Mouse (Mus musculus): ENCODE measurements around the gene Fam187b.

The Fam187b gene

DNA sequence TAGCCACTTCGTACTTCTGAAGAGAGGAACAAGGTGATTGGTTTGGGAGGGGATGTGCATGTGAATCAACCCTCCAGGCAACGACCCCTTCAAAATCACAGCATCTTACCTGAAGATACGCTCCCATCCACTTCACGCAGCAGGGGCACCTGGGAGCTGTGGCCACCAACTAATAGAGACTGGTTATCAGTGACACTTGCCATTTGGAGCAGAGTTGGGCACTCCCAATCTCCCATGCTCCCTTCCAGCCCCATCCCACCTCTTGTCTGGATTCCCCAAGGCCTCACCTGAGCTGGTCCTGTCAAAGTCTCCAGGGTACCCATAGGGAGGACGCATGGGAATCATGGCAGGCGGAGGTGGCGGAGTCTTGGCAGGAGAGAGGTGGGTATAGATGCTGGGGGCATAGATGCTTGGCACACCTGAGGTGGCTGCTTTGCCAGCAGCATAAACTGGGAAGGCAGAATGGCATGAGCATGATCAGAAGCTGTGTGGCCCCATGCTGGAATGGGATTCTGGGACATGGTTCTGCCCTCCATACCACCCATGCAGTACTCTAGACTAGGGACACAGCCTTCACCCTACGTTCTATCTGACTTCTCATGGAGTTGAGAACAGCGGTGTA lies 14.6 kb upstream of the Fam187b start:
- no peak for DNase-seq

DNA sequence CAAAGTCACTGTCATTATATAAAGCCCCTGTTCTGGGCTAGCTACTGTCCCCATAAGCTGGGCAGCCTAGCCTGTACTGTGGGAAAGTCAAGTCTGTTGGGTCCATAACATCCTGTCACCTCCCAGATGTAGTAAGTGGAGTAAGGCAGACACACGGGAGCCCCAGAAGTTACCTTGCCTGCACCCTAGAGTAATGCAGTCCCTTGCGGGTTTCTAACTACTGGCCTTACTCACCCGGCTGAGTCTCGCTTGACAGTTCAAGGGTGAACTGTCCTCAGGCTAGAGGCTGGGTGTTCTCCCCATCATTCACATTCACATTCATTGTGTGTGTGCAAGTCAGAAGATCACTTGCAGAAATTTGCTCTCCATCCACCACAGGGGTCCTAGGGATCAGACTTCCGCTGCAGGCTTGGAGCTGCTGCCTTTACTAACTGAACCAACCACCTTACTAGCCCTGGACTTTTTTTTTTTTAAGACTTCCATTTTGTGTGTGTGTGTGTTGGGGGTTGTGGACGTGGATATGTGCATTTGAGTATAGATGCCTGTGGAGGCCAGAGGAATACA lies 13.7 kb upstream of the Fam187b start:
- DNase-seq, result no peak

DNA sequence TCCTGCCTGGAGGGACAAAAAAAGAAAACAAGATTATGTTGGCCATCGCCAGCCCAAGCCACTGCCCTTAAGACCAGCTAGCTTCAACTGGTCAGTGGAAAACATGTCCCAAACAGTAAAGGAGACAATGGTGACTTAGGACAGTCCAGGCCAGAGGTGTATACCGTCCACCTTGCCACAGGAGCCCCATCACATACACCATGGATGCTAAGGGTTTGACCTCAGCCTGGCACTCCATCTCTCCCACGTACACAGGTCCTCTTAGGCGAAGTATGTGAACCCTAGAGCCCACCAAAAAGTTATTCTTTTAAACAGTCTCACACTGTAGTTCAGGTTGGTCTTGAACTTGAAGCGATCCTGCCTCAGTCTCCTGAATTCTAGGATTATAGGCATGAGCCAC lies 10.7 kb upstream of the Fam187b start:
- no peak for DNase-seq

DNA sequence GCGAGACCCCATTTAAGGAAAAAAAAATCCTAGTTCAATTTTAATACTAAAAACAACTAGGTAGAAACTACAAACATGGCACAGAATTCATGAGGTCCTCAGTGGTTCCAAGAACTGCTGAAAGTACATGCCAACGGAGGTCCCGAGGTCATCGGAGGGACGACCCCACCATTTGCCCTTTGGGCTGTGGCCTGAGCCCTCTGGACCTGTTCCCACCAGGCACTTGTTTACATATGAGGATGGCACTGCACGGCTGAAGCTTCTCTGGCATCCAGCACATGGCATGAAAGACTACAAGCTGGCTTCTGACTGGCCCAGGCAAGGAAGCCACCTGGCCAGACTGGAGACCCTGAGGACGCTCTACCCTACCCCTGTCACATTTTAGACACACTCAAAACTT lies 9.2 kb upstream of the Fam187b start:
- no peak for DNase-seq

DNA sequence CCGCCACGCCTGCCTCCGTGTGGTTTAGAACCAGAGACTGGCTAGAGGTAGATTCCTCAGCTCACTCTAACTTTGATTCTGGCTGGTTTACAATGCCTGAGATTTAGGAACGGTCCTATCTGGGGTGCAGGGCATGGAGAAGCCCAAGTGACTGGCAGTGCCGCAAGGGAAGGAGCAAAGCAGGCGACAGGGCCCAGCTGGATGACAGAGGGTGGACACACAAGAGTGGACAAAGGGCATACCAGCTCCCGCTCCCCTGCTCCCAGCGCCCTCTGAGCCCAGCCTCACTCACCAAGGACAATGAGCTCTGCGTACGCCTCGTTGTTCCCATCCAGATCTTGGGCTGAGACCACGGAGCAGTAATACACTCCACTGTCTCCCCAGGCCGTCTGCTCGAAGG lies 7.9 kb upstream of the Fam187b start:
- no peak for DNase-seq

DNA sequence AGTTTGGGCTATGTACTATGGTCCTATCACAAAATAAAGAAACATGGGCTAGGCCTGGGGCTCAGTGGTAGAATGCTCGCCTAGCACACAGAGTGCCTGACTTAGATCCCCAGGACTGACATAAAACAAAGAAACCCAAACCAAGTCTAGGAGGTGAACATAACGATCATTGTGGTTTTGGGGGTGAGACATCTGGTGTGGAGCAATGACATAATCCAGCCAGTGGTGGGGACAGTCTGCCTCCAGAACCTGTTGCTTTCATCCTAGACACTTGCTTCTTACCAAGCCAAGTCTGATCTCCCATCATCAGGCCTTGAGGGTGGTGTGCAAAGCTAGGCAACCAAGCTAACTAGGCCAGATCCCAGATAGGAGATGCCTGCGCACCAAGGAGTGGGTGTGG lies 6.9 kb upstream of the Fam187b start:
- DNase-seq, result no peak

DNA sequence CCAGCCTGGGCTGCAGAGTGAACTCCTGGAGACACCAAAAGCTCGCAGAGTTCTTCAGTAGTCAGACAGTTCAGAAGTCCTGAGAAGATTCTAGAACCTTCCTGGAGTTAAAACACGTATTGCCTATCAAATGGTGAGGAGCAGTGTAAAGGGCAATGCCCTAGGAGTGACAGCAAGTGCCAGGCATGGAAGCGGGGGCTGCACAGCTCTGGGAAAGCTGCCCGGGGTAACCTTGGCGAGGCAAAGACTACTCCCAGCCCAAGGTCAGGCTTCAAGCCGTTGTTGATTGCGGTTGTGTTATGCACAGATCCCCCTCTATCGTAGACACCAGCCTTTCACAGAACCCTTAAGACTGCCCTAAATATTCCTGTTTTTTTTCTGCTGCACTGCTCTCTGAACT lies 5.0 kb upstream of the Fam187b start:
- DNase-seq, result no peak

DNA sequence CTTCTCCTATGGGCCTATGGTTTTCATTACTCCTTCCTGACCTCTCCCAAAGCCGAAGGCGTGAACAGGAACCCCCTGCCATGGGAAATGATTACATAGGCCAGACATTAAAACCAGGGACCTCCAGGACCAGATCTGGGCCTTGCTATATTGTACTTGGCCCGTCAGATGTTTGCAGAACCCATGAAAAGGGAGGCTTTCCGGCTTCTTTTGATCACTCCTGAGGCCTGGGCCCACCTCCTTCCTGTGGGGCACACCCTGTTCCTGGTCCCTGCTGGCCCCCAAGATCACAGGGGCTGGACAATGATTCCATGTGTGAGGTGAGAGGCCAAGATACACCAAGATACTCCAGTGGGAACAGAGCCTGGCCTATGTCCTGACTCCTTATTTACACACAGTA lies 4.4 kb upstream of the Fam187b start:
- DNase-seq, result no peak

DNA sequence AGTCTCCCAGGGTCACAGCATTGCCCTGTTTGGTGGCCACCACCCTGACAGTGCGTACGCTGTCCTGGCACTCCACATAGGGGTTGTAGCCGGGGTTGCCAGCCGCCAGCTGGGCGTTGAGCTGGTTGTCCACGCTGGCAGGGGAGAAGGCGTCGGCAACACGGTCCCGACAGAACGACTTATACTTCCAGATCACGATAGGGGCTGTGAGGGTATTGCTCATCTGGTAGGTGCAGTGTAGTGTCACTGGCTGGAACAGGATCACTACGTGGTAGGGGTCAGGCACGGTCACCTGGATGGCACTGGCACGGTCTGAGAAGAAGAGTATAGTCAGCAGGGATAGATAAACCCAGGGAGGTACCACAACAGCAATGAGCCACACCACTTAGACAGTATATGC lies 1.7 kb upstream of the Fam187b start:
- no peak for DNase-seq

DNA sequence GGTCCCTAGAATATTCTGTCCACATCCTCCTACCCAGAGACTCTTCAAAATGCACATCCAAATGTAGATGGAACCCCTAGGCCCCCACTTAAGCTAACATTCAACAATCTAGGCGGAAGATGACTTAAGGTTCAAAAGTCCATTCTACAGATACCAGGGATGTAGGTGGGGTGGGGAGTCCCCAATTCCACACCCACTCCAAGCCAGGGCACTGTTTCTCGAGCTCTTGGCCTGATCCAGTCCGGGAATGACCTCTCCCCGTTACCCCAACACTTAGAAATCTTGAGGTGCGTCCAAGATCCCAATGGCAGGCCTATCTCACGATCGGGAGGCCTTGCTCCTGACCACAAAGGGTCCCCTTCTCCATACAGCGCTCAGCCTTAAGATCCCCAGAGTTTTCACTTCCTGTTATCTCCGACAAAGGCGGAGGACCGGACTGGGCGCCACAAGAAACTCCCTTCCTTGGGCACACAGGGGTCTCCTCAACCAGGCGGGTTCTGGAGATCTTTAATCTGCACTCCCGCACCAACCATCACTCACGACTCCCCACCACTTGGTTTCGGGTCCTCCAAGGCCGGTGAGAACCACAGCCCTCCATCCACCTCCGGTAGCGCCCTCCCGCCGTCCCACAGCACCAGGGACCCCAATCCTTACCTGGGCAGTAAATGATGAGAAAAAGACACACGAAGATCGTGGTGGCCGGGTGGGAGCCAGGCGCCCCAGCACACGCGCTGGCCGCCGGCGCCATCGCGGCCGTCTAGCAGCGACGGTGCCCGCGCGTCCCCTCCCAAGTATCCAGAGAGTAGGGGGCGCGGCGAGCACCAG lies 952 bp upstream of the Fam187b start:
- DNase-seq, result no peak

DNA sequence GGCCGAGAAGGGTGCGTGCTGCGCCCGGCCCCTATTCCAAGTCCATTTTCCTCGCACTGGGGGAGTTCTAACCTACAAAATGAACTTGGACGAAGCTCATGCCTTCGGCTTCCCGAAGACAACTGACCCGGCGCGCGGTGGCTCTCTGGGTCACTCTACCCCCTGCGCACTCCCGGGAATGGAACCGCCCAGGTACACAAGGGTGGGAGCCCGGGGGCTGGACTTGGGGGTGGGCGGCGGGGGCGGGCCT lies 414 bp upstream of the Fam187b start, which contains the start of gene Lsr:
Gene Lsr, minus strand, starts transcription at position 214 of the 250 bp plus-strand sequence.
- no peak for DNase-seq

DNA sequence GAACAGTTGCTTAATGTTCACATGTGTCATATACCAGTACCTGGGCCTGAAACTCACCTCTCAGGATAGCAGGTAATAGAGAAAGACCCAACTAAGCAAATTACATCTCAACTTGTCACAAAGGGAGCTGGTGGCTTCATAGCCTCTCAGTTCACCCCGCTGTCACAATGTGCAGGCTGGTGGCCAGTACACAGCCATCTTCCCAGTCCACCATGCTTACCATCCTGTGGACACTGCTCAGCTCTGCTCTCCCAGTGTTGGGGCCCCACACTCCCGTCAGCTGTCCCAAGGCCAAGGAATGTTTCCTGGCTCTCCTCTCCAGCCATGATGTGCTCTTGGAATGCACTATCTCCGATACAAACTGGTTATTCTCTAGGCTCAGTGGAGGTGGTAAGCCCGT lies 8.1 kb downstream of the Fam187b start:
- no peak for DNase-seq

DNA sequence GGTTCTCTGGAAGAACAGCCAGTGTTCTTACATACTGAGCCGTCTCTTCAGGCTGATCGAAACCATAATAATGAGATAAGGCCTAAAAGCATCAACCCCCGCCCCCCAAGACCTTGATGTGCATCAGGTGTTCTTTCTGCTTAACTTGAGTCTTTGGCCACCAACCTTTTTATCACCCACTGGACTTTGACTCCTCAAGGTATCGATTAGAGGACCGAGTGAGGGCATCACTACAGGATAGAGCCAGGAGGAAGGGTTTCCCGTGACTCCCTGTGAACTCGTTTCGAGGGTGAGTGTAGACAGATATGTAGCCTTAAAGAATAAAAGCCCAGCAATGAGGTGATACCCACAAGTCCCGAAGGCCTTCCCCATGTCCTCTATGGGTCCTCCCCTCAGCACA lies 11.8 kb downstream of the Fam187b start:
- no peak for DNase-seq

DNA sequence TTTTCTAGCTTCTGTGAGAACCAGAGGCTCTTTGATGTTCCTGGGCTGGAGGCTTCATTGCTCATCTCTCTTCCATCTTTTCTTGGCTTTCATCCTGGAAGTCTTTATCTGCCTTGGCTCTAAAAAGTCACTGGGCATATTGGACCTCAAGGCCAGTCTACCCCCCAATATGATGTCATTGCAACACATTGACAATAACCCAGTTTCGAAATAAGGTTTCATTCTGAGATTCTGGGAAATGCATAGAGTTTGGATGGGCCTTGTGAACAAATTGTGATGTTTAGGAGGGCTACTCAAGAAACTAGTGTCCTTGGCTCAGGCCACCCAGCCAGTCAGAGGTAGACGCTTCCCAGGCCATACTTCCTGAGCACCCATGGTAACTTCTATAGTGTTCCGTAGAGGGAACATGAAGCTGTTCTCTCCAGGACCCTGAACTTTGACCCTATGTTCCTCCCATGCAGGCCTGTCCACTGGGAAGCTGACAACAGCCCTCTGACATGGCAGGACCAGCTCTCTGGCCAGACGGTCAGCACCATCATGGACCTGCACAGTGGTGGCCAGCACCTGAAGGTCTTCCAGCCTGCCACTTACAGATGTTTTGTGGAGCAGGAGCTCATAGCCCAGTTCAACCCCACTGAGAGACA lies 15.1 kb downstream of the Fam187b start:
- no peak for DNase-seq

DNA sequence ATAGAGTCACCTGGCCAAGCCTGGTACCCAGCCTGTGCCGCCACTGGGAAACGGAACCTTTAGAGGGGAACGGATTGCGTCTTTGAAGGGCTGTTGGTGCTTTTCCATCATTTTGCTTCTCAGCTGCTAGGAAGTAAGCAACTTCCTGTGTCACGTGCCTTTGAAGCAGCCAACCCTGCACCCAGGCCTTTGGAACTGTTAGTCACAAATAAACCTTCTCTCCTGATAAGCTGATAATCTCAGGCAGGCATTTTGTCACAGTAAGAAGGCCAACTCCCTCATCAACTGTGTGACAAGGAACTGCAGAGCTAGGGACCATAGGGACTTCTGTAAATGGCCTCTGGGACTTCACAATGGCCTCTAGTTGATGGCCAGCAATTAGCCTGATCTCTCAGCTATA lies 18.6 kb downstream of the Fam187b start:
- no peak for DNase-seq

DNA sequence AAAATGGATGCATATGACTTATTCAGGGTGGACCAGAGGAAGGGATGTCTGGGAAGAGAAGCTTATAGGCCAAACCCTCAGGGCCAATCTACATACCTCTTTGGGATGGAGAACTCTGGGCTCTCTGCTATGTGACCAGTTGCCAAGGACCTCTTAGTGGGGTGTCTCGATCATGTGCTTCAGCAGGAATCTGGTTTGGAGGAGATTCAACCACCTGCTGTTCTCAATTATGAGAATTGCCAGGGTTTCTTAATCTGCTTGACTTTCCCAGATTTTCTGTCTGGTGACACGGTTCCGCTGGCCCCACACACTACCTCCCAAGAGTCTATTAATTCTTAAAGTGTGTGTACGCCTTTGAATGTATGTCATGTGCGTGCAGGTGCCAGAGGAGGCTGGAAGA lies 20.4 kb downstream of the Fam187b start:
- DNase-seq, result no peak

DNA sequence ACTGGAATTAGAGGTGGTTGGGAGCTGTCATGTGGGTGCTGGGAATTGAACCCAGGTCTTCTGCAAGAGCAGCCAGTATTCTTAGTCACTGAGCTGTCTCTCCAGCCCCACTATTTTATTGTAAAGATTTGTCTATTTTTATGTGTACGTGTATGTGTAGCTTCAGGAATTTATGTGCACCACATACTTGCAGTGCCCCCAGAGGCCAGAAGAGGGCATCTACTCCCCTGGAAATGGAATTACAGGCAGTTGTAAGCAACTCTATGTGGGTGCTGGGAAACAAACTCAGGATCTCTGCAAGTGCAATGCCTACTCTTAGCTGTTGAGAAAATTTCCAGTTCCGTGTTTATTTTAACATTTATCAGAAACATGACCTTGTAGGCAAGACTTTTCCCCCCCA lies 22.9 kb downstream of the Fam187b start:
- DNase-seq, result no peak

DNA sequence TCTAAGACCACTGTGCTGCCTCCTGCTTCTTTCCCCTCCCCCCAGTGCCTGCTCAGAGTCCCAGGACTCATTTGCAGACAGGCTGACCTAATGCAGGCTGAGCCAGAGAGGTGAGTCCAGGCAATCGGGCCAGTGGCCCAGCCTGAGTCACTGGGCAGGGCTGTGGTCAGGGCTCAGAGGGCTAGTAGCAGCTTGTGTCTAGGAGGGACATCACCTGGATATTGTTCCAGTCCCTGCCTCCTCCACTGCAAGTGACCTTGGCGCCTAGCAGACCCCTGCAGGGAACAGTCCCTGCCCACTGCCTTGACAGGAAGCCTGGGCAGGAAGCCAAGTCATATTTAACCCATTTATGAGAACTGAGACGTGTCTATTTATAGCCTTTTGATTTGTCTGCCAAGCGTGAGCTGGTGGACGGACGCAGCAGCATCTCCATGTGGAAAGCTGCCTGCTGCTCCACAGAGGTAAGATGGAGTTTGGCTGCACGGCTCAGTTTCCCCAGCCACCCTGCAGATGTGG lies 27.0 kb downstream of the Fam187b start:
- DNase-seq, result peak; percentile 10

DNA sequence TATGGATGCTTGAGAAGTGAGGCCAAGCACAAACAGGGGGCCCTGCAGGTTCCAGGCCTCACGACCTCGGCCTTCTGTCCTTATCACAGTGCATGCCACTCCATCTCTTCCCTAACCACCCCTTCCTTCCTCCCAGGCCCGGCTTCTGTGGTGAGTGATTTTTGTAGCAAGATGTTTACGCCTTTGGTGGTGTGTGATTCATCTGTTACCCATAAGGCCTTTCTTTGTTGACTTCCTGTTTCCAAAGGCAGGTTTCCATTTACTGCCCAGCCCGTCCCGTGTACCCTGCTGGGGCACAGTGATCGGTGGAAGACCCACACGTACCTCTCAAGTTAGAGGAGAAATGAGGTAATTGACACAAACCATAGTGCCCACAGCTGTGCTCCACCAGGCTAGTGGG lies 29.1 kb downstream of the Fam187b start:
- DNase-seq, result no peak

DNA sequence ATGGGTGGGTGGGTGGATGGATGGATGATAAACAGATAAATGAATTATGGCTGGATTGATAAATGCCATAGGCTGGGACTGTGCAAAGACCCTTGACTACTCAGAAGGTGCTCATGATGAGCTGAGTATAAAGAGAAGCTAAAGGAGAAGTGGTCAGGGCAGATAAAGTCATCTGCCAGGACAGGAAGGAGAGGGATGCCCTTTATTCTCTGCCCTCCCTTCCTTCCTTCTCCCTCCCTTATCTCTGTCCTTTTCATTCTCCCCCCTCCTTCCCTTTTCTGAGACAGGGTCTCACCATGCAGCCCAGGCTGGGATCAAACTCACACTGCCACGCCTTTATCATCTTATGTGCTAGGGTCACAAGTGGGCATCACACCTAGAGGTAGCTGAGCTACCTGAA lies 34.2 kb downstream of the Fam187b start:
- DNase-seq, result no peak

DNA sequence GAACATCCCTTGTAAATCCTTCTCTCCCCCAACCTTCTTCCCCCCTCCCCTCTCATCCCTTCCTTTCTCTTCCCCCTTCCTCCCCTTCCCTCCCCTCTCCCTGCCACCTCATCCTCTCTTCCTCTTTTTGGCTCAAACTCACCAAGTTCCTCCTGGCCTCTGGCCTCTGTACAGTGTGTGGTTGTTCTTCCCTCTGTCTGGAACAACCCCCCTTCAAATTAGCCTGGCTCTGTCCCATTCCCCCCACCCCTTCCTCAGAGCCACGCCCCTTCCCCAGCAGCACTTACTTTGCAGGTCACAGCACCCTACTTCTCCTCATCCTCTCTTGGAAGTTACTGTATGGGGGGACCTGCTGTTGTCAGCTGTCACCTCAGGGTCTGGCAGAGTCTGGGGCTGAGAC lies 34.6 kb downstream of the Fam187b start:
- no peak for DNase-seq

DNA sequence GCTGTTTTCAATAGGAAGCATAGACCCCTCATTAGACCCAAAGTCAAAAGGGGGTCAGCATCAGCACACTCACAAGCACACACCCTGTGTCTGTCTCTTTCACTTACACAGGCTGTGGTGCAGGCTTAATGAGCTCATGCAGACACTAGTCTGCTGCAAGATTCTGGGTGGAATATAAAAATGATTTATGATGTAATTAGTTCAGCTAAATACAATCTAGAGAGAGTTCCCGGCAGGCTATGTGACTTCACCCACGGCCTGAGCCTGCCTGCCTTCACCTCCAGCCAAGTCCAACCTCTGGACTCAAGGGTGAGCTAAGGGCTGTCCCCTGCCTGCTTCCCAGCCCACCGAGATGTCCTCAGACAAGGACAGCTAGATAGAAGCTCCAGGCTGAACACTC lies 35.3 kb downstream of the Fam187b start:
- no peak for DNase-seq

DNA sequence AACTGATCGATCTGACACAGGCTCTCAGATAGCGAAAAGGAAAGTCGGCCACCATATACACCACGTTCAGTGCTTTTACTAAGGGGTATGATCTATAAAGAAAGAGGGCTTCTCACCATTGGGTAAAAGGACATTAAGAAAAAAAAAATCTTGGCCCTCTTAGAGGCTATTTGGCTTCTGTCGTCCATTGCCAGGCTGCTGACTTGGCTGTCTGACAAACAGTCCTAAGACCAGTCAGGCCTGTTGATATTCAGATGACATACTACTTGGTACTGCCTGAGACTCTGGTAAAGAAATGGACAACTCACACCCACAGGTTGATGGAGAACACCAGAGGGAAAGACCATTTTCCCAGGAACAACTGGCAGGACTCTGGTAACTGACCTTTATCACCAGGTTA lies 39.4 kb downstream of the Fam187b start:
- DNase-seq, result no peak
